Mouse (Mus musculus) lung, embryonic 14.5 days (tissue): Measurements from ENCODE around the gene Tmem19. TPM values are rescaled to one million over a fixed set of nuclear protein-coding genes. Genes with fewer than 3 reads are reported as not detected.

Experiments used
- ATAC-seq: fragments of 200-750 bp; cut with Nextera tagmentation; 2 replicates; pipeline ENCODE4 v1.8.0; 2017; ENCODE audit warnings: mild to moderate bottlenecking, moderate TSS enrichment, moderate library complexity; ENCODE audit not compliant: insufficient read depth
- DNase-seq: peaks from one replicate; pipeline ENCODE4 v3.0.0-alpha.2; 2015
- H3K27ac ChIP-seq: fragments of 300-500 bp; sonication (generic); 2 replicates; pipeline ENCODE4 v1.5.1; 2014; ENCODE audit warnings: low read depth, mild to moderate bottlenecking, moderate library complexity
- H3K27me3 ChIP-seq: fragments of 300-500 bp; sonication (generic); 2 replicates; pipeline ENCODE4 v1.6.1; 2014; ENCODE audit warnings: low read length, control low read depth; ENCODE audit not compliant: insufficient read depth
- H3K36me3 ChIP-seq: fragments of 300-500 bp; sonication (generic); 2 replicates; pipeline ENCODE4 v1.6.1; 2014; ENCODE audit warnings: control low read depth; ENCODE audit not compliant: insufficient read depth
- H3K4me1 ChIP-seq: fragments of 300-500 bp; sonication (generic); 2 replicates; pipeline ENCODE4 v1.6.1; 2014; ENCODE audit warnings: antibody characterized with exemption, control low read depth; ENCODE audit not compliant: insufficient read depth
- H3K4me2 ChIP-seq: fragments of 300-500 bp; sonication (generic); 2 replicates; pipeline ENCODE4 v1.6.1; 2014; ENCODE audit warnings: mild to moderate bottlenecking
- H3K4me3 ChIP-seq: fragments of 300-500 bp; sonication (generic); 2 replicates; pipeline ENCODE4 v1.5.1; 2014; ENCODE audit warnings: low read depth, low read length
- H3K9ac ChIP-seq: fragments of 300-500 bp; sonication (generic); 2 replicates; pipeline ENCODE4 v1.6.1; 2014
- H3K9me3 ChIP-seq: fragments of 300-500 bp; sonication (generic); 2 replicates; pipeline ENCODE4 v1.6.1; 2016; ENCODE audit warnings: low read depth, low read length, control low read depth
- CTCF ChIP-seq: IDR thresholded peaks from 2 replicates; pipeline ENCODE4 v1.5.1; 2016; ENCODE audit warnings: antibody characterized with exemption, low read depth
- WGBS: fragments of 180-500 bp; shearing (Covaris S2); extraction: QIAGEN DNeasy Blood & Tissue Kit; methylation state at CpG from one replicate; pipeline ENCODE4 v1.1.7; 2014; 5-methylcytosine and 5-hydroxymethylcytosine counted together
- polyA plus RNA-seq: library from polyadenylated mRNA; unstranded; fragments of >200 nt; fragmentation: Nextera tagmentation; extraction: Ambion mirVana; gene quantifications from 2 replicates; pipeline ENCODE4 v1.2.1, GENCODE M21; 2014

Tmem19 gene
- polyA plus RNA-seq, 1 experiment from 2014 or later: 30.1 TPM

GRCm38 (mm10) chr10:115316313-115316712 lies 46.0 kb downstream of the Tmem19 start:
- H3K4me2 ChIP-seq: peak overlapping the region; percentile 73
- peak overlapping the region; percentile 89 for H3K4me3 ChIP-seq
- H3K9ac ChIP-seq: peak overlapping the region; percentile 88
- no peak for TF ChIP-seq CTCF
- peak overlapping the region; percentile 96 for H3K27ac ChIP-seq
- no peaks in the 10 kb centered on the region for H3K9me3 ChIP-seq
- DNase-seq (peak; percentile 31), ATAC-seq (no peak)
- 57% methylated on average over 11 of the region's 11 CpGs for WGBS
- peaks cover 11% of the 10 kb centered on the region for H3K4me1 ChIP-seq
- H3K36me3 ChIP-seq: 0 out of 2 replicates have a peak, but pooled peaks cover 4% of the 10 kb centered on the region
- H3K27me3 ChIP-seq: no peaks in the 10 kb centered on the region

- H3K4me2 ChIP-seq: peak within 1 kb of the TSS; percentile 73
- no peaks in the 10 kb centered on the region for H3K9me3 ChIP-seq
- H3K36me3 ChIP-seq: 0 out of 2 replicates have a peak, but pooled peaks cover 4% of the 10 kb centered on the region
- peak within 1 kb of the TSS; percentile 88 for H3K9ac ChIP-seq
- no peak for TF ChIP-seq CTCF
- H3K4me3 ChIP-seq: peak within 1 kb of the TSS; percentile 89
- ATAC-seq: peak; percentile 94
- H3K4me1 ChIP-seq: peaks cover 11% of the 10 kb centered on the region
- H3K27ac ChIP-seq: peak within 1 kb of the TSS; percentile 96
- peak; percentile 95 for DNase-seq
- H3K27me3 ChIP-seq: no peaks in the 10 kb centered on the region
- under 1% methylated on average over 48 of the region's 48 CpGs for WGBS
These were observed 46.7 kb downstream of the Tmem19 start, which contains the start of gene Rab21 for GRCm38 (mm10) chr10:115315473-115316171. TSS of gene Rab21 (minus strand) at chr10:115315594.

DNA sequence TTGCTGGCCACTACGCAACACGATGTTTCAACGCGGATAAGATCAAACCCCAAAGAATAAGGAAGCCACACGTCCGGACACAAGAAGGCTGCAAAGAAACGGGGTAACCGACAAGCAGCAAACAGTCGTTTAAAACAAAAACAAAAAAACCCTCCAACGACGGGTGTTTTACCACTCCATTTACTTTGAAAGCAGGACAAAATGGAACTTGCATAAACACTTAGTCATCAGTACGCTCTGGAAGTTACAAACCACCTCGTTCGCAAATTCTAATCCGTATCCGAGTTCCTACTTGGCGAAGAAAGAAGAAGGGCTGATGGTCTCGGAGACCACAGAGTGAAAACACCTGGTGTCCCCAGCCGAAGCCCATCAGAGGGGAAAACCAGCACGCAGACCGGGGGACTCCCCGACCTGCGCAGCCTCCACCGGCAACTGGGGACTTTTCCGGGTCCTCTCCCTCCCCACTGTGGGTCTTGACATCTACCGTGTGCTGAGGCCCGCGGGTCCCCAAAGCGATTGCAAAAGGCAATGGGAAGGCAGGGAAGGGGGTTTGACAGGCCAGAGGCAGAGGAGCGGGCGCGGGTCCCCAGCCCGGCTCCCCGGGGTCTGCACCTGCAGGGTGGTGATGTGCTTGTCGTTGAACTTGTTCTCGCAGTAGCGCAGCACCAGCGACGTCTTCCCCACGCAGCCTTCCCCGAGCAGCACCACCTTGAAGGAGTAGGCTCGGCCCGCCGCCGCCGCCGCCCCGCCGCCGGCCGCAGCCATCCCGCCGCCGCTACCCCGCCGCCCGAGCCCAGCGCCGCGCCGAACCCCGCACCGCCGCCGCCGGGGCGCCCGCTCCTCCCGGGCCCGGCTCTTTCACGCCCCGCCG lies 47.5 kb downstream of the Tmem19 start:
- Histone ChIP-seq H3K4me3 (peak overlapping the region; percentile 89), H3K4me2 (peak overlapping the region; percentile 73), H3K4me1 (peaks cover 11% of the 10 kb centered on the region), H3K27me3 (no peaks in the 10 kb centered on the region), H3K27ac (peak overlapping the region; percentile 96), H3K36me3 (0 out of 2 replicates have a peak, but pooled peaks cover 4% of the 10 kb centered on the region), H3K9me3 (no peaks in the 10 kb centered on the region), H3K9ac (peak overlapping the region; percentile 88)
- WGBS: under 1% methylated on average over 62 of the region's 73 CpGs
- ATAC-seq (peak; percentile 68), DNase-seq (peak; percentile 42)
- no peak for TF ChIP-seq CTCF

DNA sequence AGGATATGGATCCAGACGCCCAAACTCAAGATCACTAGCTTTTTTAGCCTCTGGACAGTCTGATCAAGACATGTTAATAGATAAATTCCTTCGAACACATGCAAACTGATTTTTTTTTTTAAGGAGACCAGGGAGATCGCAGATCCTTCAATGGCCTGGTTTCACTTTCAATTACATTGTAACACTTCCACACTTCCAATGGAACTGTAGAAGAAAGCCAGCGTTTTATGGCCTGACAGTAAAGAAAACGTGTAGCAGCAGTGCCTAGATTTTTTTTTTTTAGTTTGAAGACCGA lies 48.1 kb downstream of the Tmem19 start:
- Histone ChIP-seq H3K9ac (peak overlapping the region; percentile 88), H3K27ac (no peak overlapping the region), H3K4me3 (peak overlapping the region; percentile 89), H3K9me3 (no peaks in the 10 kb centered on the region), H3K4me2 (peak overlapping the region; percentile 73), H3K36me3 (0 out of 2 replicates have a peak, but pooled peaks cover 4% of the 10 kb centered on the region), H3K4me1 (peaks cover 11% of the 10 kb centered on the region), H3K27me3 (no peaks in the 10 kb centered on the region)
- DNase-seq: no peak
- no peak for ATAC-seq
- no peak for TF ChIP-seq CTCF
- 13% methylated on average over 6 of the region's 6 CpGs for WGBS

GRCm38 (mm10) chr10:115313641-115314286 lies 48.5 kb downstream of the Tmem19 start:
- peaks cover 11% of the 10 kb centered on the region for H3K4me1 ChIP-seq
- 71% methylated on average over 14 of the region's 14 CpGs for WGBS
- no peak for TF ChIP-seq CTCF
- 0 out of 2 replicates have a peak, but pooled peaks cover 4% of the 10 kb centered on the region for H3K36me3 ChIP-seq
- no peak overlapping the region for H3K27ac ChIP-seq
- ATAC-seq (no peak), DNase-seq (no peak)
- no peaks in the 10 kb centered on the region for H3K27me3 ChIP-seq
- peak overlapping the region; percentile 88 for H3K9ac ChIP-seq
- peak overlapping the region; percentile 73 for H3K4me2 ChIP-seq
- peak overlapping the region; percentile 89 for H3K4me3 ChIP-seq
- no peaks in the 10 kb centered on the region for H3K9me3 ChIP-seq

DNA sequence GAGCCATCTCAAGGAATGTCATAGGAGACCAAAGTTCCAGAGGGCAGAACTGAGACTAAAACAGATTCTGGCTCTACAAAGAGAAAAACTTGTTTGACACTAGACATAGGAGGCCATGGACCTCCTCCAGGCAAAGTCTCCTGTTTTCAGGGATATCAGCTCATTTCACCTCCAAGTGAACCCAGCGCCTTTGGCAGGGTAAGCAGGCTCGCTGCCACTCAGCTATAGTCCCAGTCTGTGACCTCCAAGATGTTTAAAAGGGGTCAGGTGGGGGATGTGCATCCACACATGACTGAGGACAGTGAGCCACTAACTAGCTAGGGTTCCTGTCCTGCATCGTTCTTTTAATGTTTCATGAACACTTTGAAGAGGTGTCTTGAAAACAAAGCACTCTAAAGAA lies 49.6 kb downstream of the Tmem19 start:
- Histone ChIP-seq H3K27me3 (no peaks in the 10 kb centered on the region), H3K4me3 (no peak overlapping the region), H3K36me3 (0 out of 2 replicates have a peak, but pooled peaks cover 4% of the 10 kb centered on the region), H3K4me1 (peaks cover 11% of the 10 kb centered on the region), H3K9me3 (no peaks in the 10 kb centered on the region), H3K27ac (no peak overlapping the region; the same call in 1 of the 2 replicates), H3K4me2 (no peak overlapping the region; the same call in 1 of the 2 replicates), H3K9ac (no peak overlapping the region)
- DNase-seq (peak; percentile 11), ATAC-seq (no peak)
- WGBS: 29% methylated on average over 3 of the region's 3 CpGs
- TF ChIP-seq CTCF: no peak
